Mouse (Mus musculus): ENCODE measurements at regions not wholly inside any gene's neighbourhood (a gene's known extent, or its start where the extent isn't known, plus 50 kb on each side); places are given as distances from the start of the nearest gene placed in this dataset.

GRCm38 (mm10) chr15:38359053-38359452 is 933.7 kb downstream of the 4930447A16Rik start:
- TF ChIP-seq POLR2A (IDR thresholded peaks at IDR 0.05; ENCODE audit: borderline replicate concordance, insufficient read depth, low read length) (no peak), CTCF (IDR thresholded peaks at IDR 0.05; ENCODE audit: borderline replicate concordance, insufficient read depth, low read depth, low read length) (no peak)
